Mouse (Mus musculus) midbrain, postnatal 0 days (tissue): ENCODE measurements around the gene Dok5. TPM values are rescaled to one million over a fixed set of nuclear protein-coding genes. Genes with fewer than 3 reads are reported as not detected.

ENCODE experiments used
- ATAC-seq: fragments of 200-750 bp; cut with Nextera tagmentation; 2 replicates; pipeline ENCODE4 v1.8.0; 2017; ENCODE audit warnings: moderate number of reproducible peaks, mild to moderate bottlenecking, moderate TSS enrichment, moderate library complexity; ENCODE audit not compliant: low FRiP score
- DNase-seq: peaks from one replicate; pipeline ENCODE4 v3.0.0-alpha.2; 2015; ENCODE audit warnings: low spot score
- H3K27ac ChIP-seq: fragments of 300-500 bp; sonication (generic); 2 replicates; pipeline ENCODE4 v1.5.1; 2014; ENCODE audit warnings: low read depth, mild to moderate bottlenecking, low read length, mixed read lengths
- H3K27me3 ChIP-seq: fragments of 300-500 bp; sonication (generic); 2 replicates; pipeline ENCODE4 v1.6.1; 2014; ENCODE audit warnings: low read length, control low read depth, mixed read lengths; ENCODE audit not compliant: insufficient read depth
- H3K36me3 ChIP-seq: fragments of 300-500 bp; sonication (generic); 2 replicates; pipeline ENCODE4 v1.6.1; 2014; ENCODE audit warnings: low read length, control low read depth, mixed read lengths; ENCODE audit not compliant: insufficient read depth
- H3K4me1 ChIP-seq: fragments of 300-500 bp; sonication (generic); 2 replicates; pipeline ENCODE4 v1.6.1; 2014; ENCODE audit warnings: mild to moderate bottlenecking, control low read depth, antibody characterized with exemption, low read length, mixed read lengths; ENCODE audit not compliant: insufficient read depth
- H3K4me2 ChIP-seq: fragments of 300-500 bp; sonication (generic); 2 replicates; pipeline ENCODE4 v1.6.1; 2014; ENCODE audit warnings: low read depth, mild to moderate bottlenecking, low read length, mixed read lengths; ENCODE audit not compliant: poor library complexity, severe bottlenecking
- H3K4me3 ChIP-seq: fragments of 300-500 bp; sonication (generic); 2 replicates; pipeline ENCODE4 v1.5.1; 2014; ENCODE audit warnings: low read depth, mild to moderate bottlenecking, low read length, moderate library complexity
- H3K9ac ChIP-seq: fragments of 300-500 bp; sonication (generic); replicated peaks from 2 replicates; pipeline ENCODE4 v1.6.1; 2014; ENCODE audit warnings: mild to moderate bottlenecking, low read length, moderate library complexity, mixed read lengths; ENCODE audit not compliant: poor library complexity, severe bottlenecking
- H3K9me3 ChIP-seq: fragments of 300-500 bp; sonication (generic); 2 replicates; pipeline ENCODE4 v1.6.1; 2016; ENCODE audit warnings: low read length, control low read depth
- CTCF ChIP-seq: IDR thresholded peaks from 2 replicates; pipeline ENCODE4 v1.5.1; 2016; ENCODE audit warnings: antibody characterized with exemption, mild to moderate bottlenecking
- WGBS: fragments of 180-500 bp; shearing (Covaris S2); extraction: QIAGEN DNeasy Blood & Tissue Kit; methylation state at CpG from one replicate; pipeline ENCODE4 v1.1.7; 2014; 5-methylcytosine and 5-hydroxymethylcytosine counted together
- polyA plus RNA-seq: library from polyadenylated mRNA; unstranded; fragments of >200 nt; fragmentation: Nextera tagmentation; extraction: Ambion mirVana; gene quantifications from 2 replicates; pipeline ENCODE4 v1.2.1, GENCODE M21; 2015
- total RNA-seq: library from RNA; depleted of rRNA; stranded (reverse); fragments of >200 nt; gene quantifications from 2 replicates; pipeline ENCODE4 v1.2.3, GENCODE M21; 2014

The Dok5 gene
- total and polyA plus RNA-seq, 2 experiments from 2014 or later: 27.0 to 35.2 TPM

DNA sequence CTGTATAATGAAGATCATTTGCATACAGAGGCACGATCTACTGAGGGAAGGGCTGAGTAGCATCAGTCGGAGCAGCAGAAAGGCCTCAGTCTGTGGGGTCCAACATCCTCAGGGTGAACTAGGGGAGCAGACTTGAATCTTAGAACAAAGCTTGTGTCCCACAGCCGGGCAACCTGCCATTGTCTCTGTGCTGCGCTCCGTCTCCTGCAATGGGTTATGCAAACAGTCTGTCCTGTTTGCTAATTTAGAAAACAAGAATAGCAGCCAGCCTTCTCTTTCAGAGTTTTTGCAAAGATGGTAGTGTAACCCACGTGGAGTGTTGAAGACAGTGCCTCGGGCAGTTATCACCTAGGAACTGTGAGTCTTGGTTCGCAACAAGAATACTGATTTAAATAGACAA lies 163.5 kb downstream of the Dok5 start:
- Histone ChIP-seq H3K27ac (no peak overlapping the region), H3K4me2 (no peak overlapping the region), H3K4me3 (no peak overlapping the region), H3K9me3 (no peaks in the 10 kb centered on the region), H3K9ac (no peak overlapping the region), H3K36me3 (no peaks in the 10 kb centered on the region), H3K27me3 (no peaks in the 10 kb centered on the region), H3K4me1 (0 out of 2 replicates have a peak, but pooled peaks cover 3% of the 10 kb centered on the region)
- DNase-seq (no peak), ATAC-seq (no peak)
- TF ChIP-seq CTCF: no peak
- 59% methylated on average over 8 of the region's 8 CpGs for WGBS

DNA sequence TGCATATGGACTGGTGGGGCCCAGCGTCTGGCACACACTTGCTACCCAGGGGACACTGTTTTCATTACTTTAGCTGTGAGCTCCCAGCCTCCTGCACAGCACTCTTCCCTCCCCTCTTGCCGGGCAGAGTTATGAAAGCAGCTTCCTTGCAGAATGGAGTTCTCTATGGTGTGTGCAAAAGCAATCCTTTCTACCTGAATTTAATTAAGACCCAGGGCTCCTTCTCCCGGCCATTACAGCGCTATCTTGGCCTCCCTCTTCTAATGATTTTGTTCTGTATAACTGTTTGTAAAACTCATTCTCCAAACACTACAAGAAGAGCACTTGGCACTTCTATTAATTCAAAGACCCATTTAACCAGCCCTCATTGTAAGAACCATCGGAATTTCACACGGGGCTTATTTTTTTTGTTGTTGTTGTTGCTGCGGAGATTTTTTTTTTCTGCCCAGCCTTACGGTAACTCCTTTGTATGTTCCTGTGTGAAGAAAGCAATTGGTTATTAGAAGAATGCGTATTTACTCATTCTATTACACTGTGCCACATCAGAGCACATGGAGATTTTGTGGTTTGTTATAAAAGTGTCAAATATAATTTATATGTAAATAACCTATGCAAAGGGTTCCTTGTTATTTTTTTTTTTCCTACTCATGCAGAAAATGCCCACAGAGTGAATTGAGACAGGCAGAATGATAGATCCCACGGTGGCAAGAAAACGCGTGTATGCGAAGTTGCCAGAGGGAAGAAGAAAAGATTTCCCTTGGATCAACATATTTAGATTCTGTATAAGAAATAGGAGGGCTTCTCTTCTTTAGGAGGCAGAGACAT lies 170.8 kb downstream of the Dok5 start:
- ATAC-seq (no peak), DNase-seq (no peak)
- no peaks in the 10 kb centered on the region for H3K9me3 ChIP-seq
- H3K27me3 ChIP-seq: no peaks in the 10 kb centered on the region
- no peak overlapping the region for H3K27ac ChIP-seq
- H3K4me3 ChIP-seq: no peak overlapping the region
- H3K9ac ChIP-seq: no peak overlapping the region
- peak overlapping the region; percentile 7; the same call in 1 of the 2 replicates for H3K4me2 ChIP-seq
- WGBS: 21% methylated on average over 13 of the region's 13 CpGs
- no peaks in the 10 kb centered on the region for H3K36me3 ChIP-seq
- H3K4me1 ChIP-seq: no peaks in the 10 kb centered on the region
- TF ChIP-seq CTCF: no peak

DNA sequence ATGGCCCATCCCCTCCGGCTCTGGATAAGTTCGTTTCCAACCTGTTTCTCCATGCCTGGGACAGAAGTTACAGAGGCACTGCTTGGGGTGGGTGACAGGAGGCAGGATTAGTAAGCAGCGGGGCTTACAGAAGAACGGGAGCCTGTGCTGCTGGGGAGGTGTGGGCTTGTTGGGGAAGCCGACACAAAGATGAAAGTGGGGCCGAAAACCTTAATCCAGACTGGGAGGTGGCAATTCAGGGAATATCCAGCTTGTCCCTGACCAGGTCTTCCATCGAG lies 171.4 kb downstream of the Dok5 start:
- WGBS: 37% methylated on average over 7 of the region's 7 CpGs
- no peaks in the 10 kb centered on the region for H3K9me3 ChIP-seq
- H3K4me1 ChIP-seq: no peaks in the 10 kb centered on the region
- H3K4me3 ChIP-seq: no peak overlapping the region
- H3K9ac ChIP-seq: no peak overlapping the region
- no peak overlapping the region for H3K27ac ChIP-seq
- no peaks in the 10 kb centered on the region for H3K36me3 ChIP-seq
- no peak for ATAC-seq
- no peak for TF ChIP-seq CTCF
- H3K4me2 ChIP-seq: no peak overlapping the region; the same call in 1 of the 2 replicates
- H3K27me3 ChIP-seq: no peaks in the 10 kb centered on the region
- no peak for DNase-seq

DNA sequence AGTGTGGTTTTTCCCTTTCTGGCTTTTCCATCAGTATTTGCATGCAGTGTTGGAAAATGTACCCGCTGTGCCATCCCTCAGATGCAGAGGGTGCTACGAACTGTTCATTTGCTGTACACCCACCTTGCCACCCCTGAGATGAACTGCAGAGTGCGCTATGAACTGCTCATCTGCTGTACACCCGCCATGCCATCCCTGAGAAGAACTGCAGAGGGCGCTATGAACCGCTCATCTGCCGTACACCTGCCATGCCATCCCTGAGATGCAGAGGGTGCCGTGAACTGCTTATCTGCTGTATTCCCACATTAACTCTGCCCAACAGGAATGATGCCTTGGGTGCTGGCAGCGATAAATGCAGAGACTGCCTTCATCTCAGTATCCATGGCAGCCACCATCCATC lies 171.8 kb downstream of the Dok5 start:
- Histone ChIP-seq H3K4me2 (no peak overlapping the region; the same call in 1 of the 2 replicates), H3K4me1 (no peaks in the 10 kb centered on the region), H3K9ac (no peak overlapping the region), H3K4me3 (no peak overlapping the region), H3K27me3 (no peaks in the 10 kb centered on the region), H3K36me3 (no peaks in the 10 kb centered on the region), H3K9me3 (no peaks in the 10 kb centered on the region), H3K27ac (no peak overlapping the region)
- 93% methylated on average over 9 of the region's 9 CpGs for whole genome bisulfite sequencing
- DNase-seq (no peak), ATAC-seq (no peak)
- peak; percentile 50 for TF ChIP-seq CTCF

DNA sequence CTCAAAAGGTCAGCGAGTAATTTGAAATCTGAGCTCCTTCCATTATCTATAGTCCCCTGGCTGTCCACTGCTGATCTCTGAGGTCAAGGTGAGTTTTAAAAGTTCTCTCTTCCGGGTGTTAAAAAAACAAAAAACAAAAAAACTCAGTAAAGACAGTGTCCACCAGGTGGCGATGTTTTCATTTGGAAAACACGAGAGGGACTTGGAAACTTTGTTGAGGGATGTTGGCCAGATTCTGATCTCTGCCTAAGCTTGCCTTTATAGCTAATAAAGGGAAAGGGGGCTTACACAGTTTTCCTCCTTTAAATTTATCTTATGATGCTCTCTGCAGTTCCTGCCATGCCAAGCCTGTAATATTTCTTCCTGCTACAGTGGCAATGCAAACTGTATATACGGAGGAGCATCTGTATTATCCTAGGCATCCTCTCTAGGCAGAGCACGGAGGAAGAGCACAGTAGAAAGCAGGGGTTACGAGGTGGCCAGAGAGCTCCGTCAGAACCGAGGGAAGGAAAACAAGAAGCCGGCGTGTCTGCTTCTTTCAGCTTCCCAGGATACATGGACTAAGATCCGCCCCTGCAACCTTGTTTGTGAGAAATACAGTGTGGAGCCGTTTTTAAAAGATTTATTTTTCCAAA lies 181.1 kb downstream of the Dok5 start:
- ATAC-seq (no peak), DNase-seq (peak; percentile 90)

DNA sequence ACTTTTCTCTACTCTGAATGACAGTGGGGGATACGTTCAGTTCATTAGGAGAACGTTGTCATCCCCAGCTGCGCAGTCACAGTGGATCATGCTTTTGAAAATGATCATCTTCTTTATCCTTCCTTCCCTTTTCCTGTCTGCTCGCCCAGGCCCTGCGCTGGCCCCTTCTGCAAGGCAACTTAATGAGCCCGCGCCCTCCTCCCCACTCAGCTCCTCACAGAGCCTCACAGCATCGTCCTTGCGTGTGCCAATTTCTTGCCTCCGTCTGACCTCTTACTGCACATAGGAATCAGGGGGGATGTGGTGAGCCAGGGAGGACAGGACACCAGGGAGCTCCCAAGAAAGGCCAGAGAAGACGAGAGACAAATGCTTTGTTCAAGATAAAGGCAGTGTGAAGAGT lies 182.3 kb downstream of the Dok5 start:
- no peak overlapping the region for H3K4me2 ChIP-seq
- H3K9me3 ChIP-seq: no peaks in the 10 kb centered on the region
- TF ChIP-seq CTCF: no peak
- H3K4me1 ChIP-seq: no peaks in the 10 kb centered on the region
- H3K27ac ChIP-seq: no peak overlapping the region
- DNase-seq (no peak), ATAC-seq (no peak)
- no peak overlapping the region for H3K4me3 ChIP-seq
- no peaks in the 10 kb centered on the region for H3K36me3 ChIP-seq
- 0 out of 2 replicates have a peak overlapping the region, but pooled peaks have one; percentile 44 for H3K9ac ChIP-seq
- 69% methylated on average over 11 of the region's 11 CpGs for WGBS
- H3K27me3 ChIP-seq: no peaks in the 10 kb centered on the region

More for the DNA sequence above, 181.1 kb downstream of the Dok5 start:
- Histone ChIP-seq H3K27ac (no peak overlapping the region), H3K36me3 (no peaks in the 10 kb centered on the region), H3K9ac (no peak overlapping the region), H3K9me3 (no peaks in the 10 kb centered on the region), H3K4me1 (no peaks in the 10 kb centered on the region), H3K27me3 (no peaks in the 10 kb centered on the region), H3K4me2 (no peak overlapping the region), H3K4me3 (no peak overlapping the region)
- WGBS: 38% methylated on average over 13 of the region's 13 CpGs
- peak; percentile 84 for TF ChIP-seq CTCF
